Mouse (Mus musculus): ENCODE measurements around the gene Tmtc1. TPM values are rescaled to one million over a fixed set of nuclear protein-coding genes. Genes with fewer than 3 reads are reported as not detected.

The Tmtc1 gene
- polyA plus RNA-seq (2016; fragmentation: Nextera tagmentation; extraction: Ambion mirVana): 0.57 and 0.76 TPM in 2 replicates

DNA sequence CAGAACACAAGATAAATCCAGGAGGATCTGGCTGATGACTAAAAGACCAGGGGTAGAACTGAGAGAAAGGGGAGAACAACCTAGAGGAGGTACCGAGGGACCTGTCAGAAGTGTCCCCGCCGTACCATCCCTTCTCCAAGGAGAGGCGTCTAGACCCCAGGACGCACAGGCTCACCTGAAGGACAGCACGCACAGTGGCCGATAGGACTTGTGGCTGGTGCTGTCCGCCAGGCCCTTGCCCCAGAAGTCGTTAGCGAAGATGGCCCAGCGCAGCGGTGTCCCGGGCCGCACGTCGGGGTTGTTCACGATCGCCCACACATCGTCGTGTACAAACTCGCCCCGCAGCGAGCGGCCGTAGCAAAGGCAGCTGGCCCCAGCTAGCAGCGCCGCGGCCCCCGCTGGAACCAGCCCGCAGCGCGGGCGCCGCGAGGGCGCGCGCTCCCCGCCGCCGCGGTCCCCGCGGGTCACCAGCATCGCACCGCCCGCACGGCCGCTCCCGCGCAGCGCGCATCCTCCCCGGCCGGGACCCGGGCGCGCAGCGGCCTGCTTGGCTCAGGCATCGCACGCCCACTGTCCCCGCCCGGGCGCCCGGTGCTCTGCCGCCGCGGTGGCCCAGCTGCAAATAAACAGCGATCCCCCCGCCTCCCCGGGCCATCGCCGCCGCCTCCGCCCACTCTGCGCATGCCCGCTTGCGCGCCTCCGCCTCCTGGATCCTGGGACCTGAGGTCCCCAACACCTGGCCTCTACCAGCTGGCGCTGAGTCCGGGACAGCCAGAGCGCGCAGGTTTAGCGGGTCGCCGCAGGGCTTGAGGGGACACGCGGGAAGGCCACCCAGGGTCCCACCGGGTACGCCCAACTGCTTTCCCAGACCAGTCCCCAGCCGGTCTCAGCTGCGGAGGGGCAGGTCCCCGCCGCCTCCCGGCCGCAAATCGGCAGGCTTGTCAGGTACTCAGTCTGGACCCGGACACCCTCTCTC, at the start of gene Tmtc1:
Gene Tmtc1 (minus strand): TSS at position 664 of the 976 bp plus-strand sequence.
- peaks cover 36% of the 10 kb centered on the region for H3K4me1 ChIP-seq
- under 1% methylated on average over 99 of the region's 99 CpGs for WGBS
- H3K9me3 ChIP-seq: peaks cover 4% of the 10 kb centered on the region; the same call in 1 of the 2 replicates
- peaks cover 71% of the 10 kb centered on the region for H3K27me3 ChIP-seq (replicated peaks; ENCODE audit: low read depth, poor library complexity, severe bottlenecking)
- H3K4me3 ChIP-seq: peak within 1 kb of the TSS; percentile 77
- DNase-seq (ENCODE audit: low spot score): peak; percentile 84
- no peaks in the 10 kb centered on the region for H3K36me3 ChIP-seq (replicated peaks)
- peak within 1 kb of the TSS; percentile 82 for H3K27ac ChIP-seq (replicated peaks)

DNA sequence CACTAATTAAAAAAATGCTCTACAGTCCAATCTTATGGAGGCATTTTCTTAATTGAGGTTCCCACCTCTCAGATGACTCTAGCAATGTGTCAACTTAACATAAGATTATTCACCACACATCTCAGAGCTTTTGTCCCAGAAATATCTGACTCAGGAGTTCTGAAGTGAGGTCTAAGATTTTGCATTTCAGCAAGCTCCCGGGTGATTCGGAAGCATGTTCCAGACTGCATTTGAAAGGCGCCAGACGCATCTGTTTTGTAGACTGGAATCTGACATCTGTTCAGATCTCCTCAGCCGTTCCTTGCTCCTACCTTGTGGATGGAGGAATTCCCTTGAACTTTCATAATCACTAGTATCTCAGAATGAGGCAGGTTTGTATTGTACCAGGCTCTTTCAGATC, 47.7 kb upstream of the Tmtc1 start:
- 90% methylated on average over 5 of the region's 5 CpGs for WGBS
- no peaks in the 10 kb centered on the region for H3K9me3 ChIP-seq
- H3K4me3 ChIP-seq: no peak overlapping the region
- H3K27ac ChIP-seq (replicated peaks): no peak overlapping the region
- peaks cover 16% of the 10 kb centered on the region for H3K4me1 ChIP-seq
- no peaks in the 10 kb centered on the region for H3K36me3 ChIP-seq (replicated peaks)
- H3K27me3 ChIP-seq (replicated peaks; ENCODE audit: low read depth, poor library complexity, severe bottlenecking): no peaks in the 10 kb centered on the region
- no peak for DNase-seq (ENCODE audit: low spot score)

GRCm38 (mm10) chr6:148486756-148487155, 42.6 kb upstream of the Tmtc1 start:
- Histone ChIP-seq H3K27ac (replicated peaks) (no peak overlapping the region), H3K4me1 (peaks cover 11% of the 10 kb centered on the region), H3K27me3 (replicated peaks; ENCODE audit: low read depth, poor library complexity, severe bottlenecking) (no peaks in the 10 kb centered on the region), H3K4me3 (no peak overlapping the region), H3K36me3 (replicated peaks) (no peaks in the 10 kb centered on the region), H3K9me3 (no peaks in the 10 kb centered on the region)
- 55% methylated on average over 3 of the region's 3 CpGs for WGBS
- peak; percentile 26 for DNase-seq (ENCODE audit: low spot score)

- Histone ChIP-seq H3K9me3 (no peaks in the 10 kb centered on the region), H3K4me1 (peaks cover 12% of the 10 kb centered on the region), H3K36me3 (replicated peaks) (no peaks in the 10 kb centered on the region), H3K27me3 (replicated peaks; ENCODE audit: low read depth, poor library complexity, severe bottlenecking) (no peaks in the 10 kb centered on the region), H3K27ac (replicated peaks) (no peak overlapping the region), H3K4me3 (no peak overlapping the region)
- no peak for DNase-seq (ENCODE audit: low spot score)
Observed at GRCm38 (mm10) chr6:148481894-148482293, 37.7 kb upstream of the Tmtc1 start.

DNA sequence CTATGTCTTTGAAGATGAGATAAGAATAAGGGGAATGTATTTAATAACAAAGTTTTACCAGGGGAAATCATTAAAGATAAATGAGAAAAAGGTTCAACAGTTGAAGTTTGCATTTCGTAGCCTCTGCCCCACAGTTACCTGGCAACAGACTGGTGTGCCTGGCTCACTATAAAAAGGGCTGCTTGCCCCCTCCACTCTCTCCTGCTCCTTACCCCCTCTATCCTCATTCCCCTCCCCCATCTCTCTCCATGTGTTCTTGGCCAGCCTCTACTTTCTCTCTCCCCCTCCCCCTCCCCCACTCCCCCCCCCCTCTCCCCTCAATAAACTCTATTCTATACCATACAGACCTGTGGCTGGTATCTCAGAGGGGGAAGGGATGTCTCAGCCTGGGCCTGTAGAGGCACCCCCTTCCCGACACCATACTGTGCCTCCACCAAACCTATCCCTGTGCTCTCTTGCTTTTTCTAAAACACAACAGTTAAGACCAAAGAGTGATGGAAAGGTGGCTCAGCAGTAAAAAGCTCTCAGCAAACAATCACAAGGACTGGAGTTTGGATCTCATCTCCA, 35.6 kb upstream of the Tmtc1 start:
- no peak overlapping the region for H3K4me3 ChIP-seq
- H3K9me3 ChIP-seq: no peaks in the 10 kb centered on the region
- WGBS: 54% methylated on average over 2 of the region's 2 CpGs
- no peaks in the 10 kb centered on the region for H3K36me3 ChIP-seq (replicated peaks)
- H3K4me1 ChIP-seq: peaks cover 7% of the 10 kb centered on the region
- no peaks in the 10 kb centered on the region for H3K27me3 ChIP-seq (replicated peaks; ENCODE audit: low read depth, poor library complexity, severe bottlenecking)
- no peak for DNase-seq (ENCODE audit: low spot score)
- no peak overlapping the region for H3K27ac ChIP-seq (replicated peaks)

DNA sequence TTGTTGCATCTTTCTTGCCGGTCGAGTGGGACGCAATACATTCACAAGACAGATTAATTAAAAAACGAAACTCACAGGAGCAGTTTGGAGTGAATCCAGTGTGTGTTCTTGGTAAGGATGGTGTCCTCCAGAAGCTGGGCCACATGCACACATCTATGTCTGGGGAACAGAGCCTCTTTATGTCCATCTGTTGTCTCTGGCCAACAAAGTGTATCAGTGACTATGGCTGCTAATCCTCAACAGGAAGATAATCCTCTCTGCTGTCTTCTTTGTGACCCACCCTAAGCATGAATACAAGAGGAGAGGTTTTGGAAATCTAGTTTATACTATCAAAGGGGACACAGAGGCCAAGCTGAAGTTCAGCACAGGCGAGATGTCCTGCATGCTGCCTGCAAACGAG, 34.2 kb upstream of the Tmtc1 start:
- Histone ChIP-seq H3K27ac (replicated peaks) (no peak overlapping the region), H3K4me3 (no peak overlapping the region), H3K4me1 (peaks cover 7% of the 10 kb centered on the region), H3K9me3 (no peaks in the 10 kb centered on the region), H3K27me3 (replicated peaks; ENCODE audit: low read depth, poor library complexity, severe bottlenecking) (no peaks in the 10 kb centered on the region), H3K36me3 (replicated peaks) (no peaks in the 10 kb centered on the region)
- WGBS: 79% methylated on average over 6 of the region's 6 CpGs
- no peak for DNase-seq (ENCODE audit: low spot score)

- H3K4me3 ChIP-seq: no peak overlapping the region
Observed at GRCm38 (mm10) chr6:148472289-148472688, 28.1 kb upstream of the Tmtc1 start.

GRCm38 (mm10) chr6:148467924-148468389, 23.8 kb upstream of the Tmtc1 start:
- peaks cover 16% of the 10 kb centered on the region for H3K4me1 ChIP-seq
- 0 out of 2 replicates have a peak overlapping the region, but pooled peaks have one; percentile 37 for H3K27ac ChIP-seq (replicated peaks)
- H3K36me3 ChIP-seq (replicated peaks): no peaks in the 10 kb centered on the region
- WGBS: 53% methylated on average over 2 of the region's 2 CpGs
- no peaks in the 10 kb centered on the region for H3K9me3 ChIP-seq
- H3K27me3 ChIP-seq (replicated peaks; ENCODE audit: low read depth, poor library complexity, severe bottlenecking): no peaks in the 10 kb centered on the region
- H3K4me3 ChIP-seq: no peak overlapping the region
- no peak for DNase-seq (ENCODE audit: low spot score)

More at GRCm38 (mm10) chr6:148472289-148472688, 28.1 kb upstream of the Tmtc1 start:
- H3K4me1 ChIP-seq: peaks cover 14% of the 10 kb centered on the region
- H3K27me3 ChIP-seq (replicated peaks; ENCODE audit: low read depth, poor library complexity, severe bottlenecking): no peaks in the 10 kb centered on the region
- 94% methylated on average over 3 of the region's 3 CpGs for WGBS
- no peaks in the 10 kb centered on the region for H3K36me3 ChIP-seq (replicated peaks)
- DNase-seq (ENCODE audit: low spot score): no peak
- H3K27ac ChIP-seq (replicated peaks): no peak overlapping the region
- no peaks in the 10 kb centered on the region for H3K9me3 ChIP-seq

- DNase-seq (ENCODE audit: low spot score): peak; percentile 59
Observed at GRCm38 (mm10) chr6:148467170-148467921, 23.2 kb upstream of the Tmtc1 start.

GRCm38 (mm10) chr6:148459636-148460035, 15.4 kb upstream of the Tmtc1 start:
- 69% methylated on average over 3 of the region's 3 CpGs for WGBS
- H3K4me3 ChIP-seq: no peak overlapping the region
- 0 out of 2 replicates have a peak, but pooled peaks cover 3% of the 10 kb centered on the region for H3K4me1 ChIP-seq
- no peak overlapping the region for H3K27ac ChIP-seq (replicated peaks)
- no peak for DNase-seq (ENCODE audit: low spot score)
- no peaks in the 10 kb centered on the region for H3K27me3 ChIP-seq (replicated peaks; ENCODE audit: low read depth, poor library complexity, severe bottlenecking)
- H3K36me3 ChIP-seq (replicated peaks): no peaks in the 10 kb centered on the region
- peaks cover 6% of the 10 kb centered on the region; the same call in 1 of the 2 replicates for H3K9me3 ChIP-seq

More at GRCm38 (mm10) chr6:148467170-148467921, 23.2 kb upstream of the Tmtc1 start:
- Histone ChIP-seq H3K4me1 (peaks cover 16% of the 10 kb centered on the region), H3K27ac (replicated peaks) (no peak overlapping the region), H3K9me3 (no peaks in the 10 kb centered on the region), H3K4me3 (no peak overlapping the region), H3K36me3 (replicated peaks) (no peaks in the 10 kb centered on the region), H3K27me3 (replicated peaks; ENCODE audit: low read depth, poor library complexity, severe bottlenecking) (no peaks in the 10 kb centered on the region)
- WGBS: 19% methylated on average over 3 of the region's 3 CpGs

GRCm38 (mm10) chr6:148455470-148455869, 11.3 kb upstream of the Tmtc1 start:
- no peaks in the 10 kb centered on the region for H3K27me3 ChIP-seq (replicated peaks; ENCODE audit: low read depth, poor library complexity, severe bottlenecking)
- 69% methylated on average over 4 of the region's 4 CpGs for WGBS
- no peaks in the 10 kb centered on the region for H3K4me1 ChIP-seq
- no peak overlapping the region for H3K27ac ChIP-seq (replicated peaks)
- no peak for DNase-seq (ENCODE audit: low spot score)
- H3K9me3 ChIP-seq: peaks cover 6% of the 10 kb centered on the region; the same call in 1 of the 2 replicates
- no peak overlapping the region for H3K4me3 ChIP-seq
- H3K36me3 ChIP-seq (replicated peaks): no peaks in the 10 kb centered on the region

DNA sequence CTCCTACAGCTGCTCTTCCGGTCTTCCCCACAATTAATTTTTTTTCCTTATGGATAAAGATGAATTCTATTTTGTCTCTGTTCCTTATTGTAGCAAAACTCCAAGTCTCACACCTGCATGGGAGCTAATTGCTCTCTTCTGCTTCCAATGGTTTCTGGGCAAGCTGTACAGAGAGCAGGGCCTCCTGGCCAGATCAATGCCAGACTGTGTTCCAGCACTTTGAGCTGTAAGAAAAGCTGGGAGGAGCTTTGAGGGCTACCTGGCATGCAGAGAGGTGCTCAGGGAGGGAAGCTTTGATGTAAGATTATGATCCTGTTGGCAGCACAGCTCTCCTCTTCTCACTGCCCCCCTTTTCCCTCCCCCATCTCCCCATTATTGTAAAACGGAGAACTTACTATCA, 10.6 kb upstream of the Tmtc1 start:
- H3K36me3 ChIP-seq (replicated peaks): no peaks in the 10 kb centered on the region
- no peaks in the 10 kb centered on the region for H3K27me3 ChIP-seq (replicated peaks; ENCODE audit: low read depth, poor library complexity, severe bottlenecking)
- no peak overlapping the region for H3K27ac ChIP-seq (replicated peaks)
- peaks cover 6% of the 10 kb centered on the region; the same call in 1 of the 2 replicates for H3K9me3 ChIP-seq
- DNase-seq (ENCODE audit: low spot score): no peak
- H3K4me3 ChIP-seq: no peak overlapping the region
- H3K4me1 ChIP-seq: no peaks in the 10 kb centered on the region
- WGBS: 83% methylated on average over 2 of the region's 2 CpGs

All from embryonic facial prominence, embryonic 10.5 days (tissue).